Mouse (Mus musculus): ENCODE measurements around the gene Filip1l. TPM values are rescaled to one million over a fixed set of nuclear protein-coding genes. Genes with fewer than 3 reads are reported as not detected.

The Filip1l gene
- 10 to 100 TPM; 65.0 to 66.4 TPM for total RNA-seq (2023)

GRCm38 (mm10) chr16:57352751-57353150 is at the start of gene Filip1l:
Filip1l (plus strand) TSS chr16:57353093.

GRCm38 (mm10) chr16:57606444-57607227 is 253.7 kb downstream of the Filip1l start, which contains the start of gene Cmss1:
Cmss1 (minus strand) TSS chr16:57606864.

Other genes with a start within 250 kb of the Filip1l start
- 10 to 100 TPM; 29.7 to 33.5 TPM for gene Tomm70a, start 231.4 kb upstream of the Filip1l start, total RNA-seq (2023)
- gene Nit2, start 185.8 kb upstream of the Filip1l start, total RNA-seq (2023): 10 to 100 TPM; 27.2 to 30.2 TPM
- 10 to 100 TPM; 44.0 to 44.3 TPM for gene Tbc1d23, start 121.6 kb upstream of the Filip1l start, total RNA-seq (2023)
- under 1 TPM; 0.23 to 0.30 TPM for gene Tmem30c, start 60.2 kb upstream of the Filip1l start, total RNA-seq (2023)

Measured in T-cell, adult 66 days (primary cell).